Mouse (Mus musculus): Measurements from ENCODE around the gene Gatad2b. TPM values are rescaled to one million over a fixed set of nuclear protein-coding genes. Genes with fewer than 3 reads are reported as not detected.

Gatad2b gene
- total and polyA plus RNA-seq, 3 experiments: 20.1 to 72.5 (median 54.8) TPM

- peak; percentile 46 for DNase-seq
Observed at GRCm38 (mm10) chr3:90383690-90384089, 90.7 kb downstream of the Gatad2b start.

- no peak for DNase-seq
Observed at GRCm38 (mm10) chr3:90384851-90385375, 91.9 kb downstream of the Gatad2b start.

DNA sequence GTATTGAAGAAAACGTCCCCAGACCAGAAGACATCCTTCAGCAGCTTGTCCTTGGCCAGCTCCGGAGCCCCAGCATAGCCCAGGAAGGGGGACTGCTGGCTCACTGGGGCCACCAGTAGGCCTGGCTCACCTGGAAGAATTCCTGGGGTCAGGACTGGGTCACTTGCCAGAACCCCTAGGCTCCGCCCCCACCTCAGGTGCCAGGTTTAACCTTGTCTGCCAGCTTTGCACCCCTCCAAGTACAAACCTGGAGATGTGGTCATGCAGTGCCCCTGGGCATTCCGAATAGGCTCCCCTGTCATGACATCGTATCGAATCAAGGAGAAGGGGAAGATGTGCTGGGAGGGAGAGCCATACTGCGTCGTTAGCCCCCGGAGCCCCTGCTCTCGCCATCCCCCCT, 93.8 kb downstream of the Gatad2b start:
- DNase-seq: no peak

DNA sequence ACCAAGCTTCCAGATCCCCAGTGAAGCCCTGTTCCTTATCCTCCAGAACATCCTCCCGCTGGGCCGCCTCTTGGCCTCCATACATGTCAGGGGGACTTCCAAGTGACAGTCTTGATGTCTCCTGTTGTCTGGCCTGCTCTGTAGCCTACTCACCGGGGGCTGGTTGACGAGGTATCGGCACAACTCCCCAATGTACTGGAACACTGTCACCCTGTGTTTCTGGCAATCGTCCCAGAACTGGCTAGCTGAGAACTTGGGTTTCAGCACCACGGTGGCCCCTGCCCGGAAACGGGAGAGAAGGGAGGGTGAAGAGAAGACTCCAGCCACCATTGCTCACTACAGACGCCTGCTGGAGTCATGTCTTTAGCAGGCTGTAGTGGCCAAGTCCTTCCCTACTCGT, 94.5 kb downstream of the Gatad2b start:
- peak; percentile 80 for DNase-seq

- peak; percentile 55 for DNase-seq
Observed at GRCm38 (mm10) chr3:90388192-90388591, 95.2 kb downstream of the Gatad2b start.

GRCm38 (mm10) chr3:90388726-90389510, 95.9 kb downstream of the Gatad2b start:
- DNase-seq: peak; percentile 81

GRCm38 (mm10) chr3:90389511-90390490, 96.8 kb downstream of the Gatad2b start, which contains the start of gene Slc27a3:
Gene Slc27a3 (minus strand): TSS chr3:90389938.
- peak; percentile 91 for DNase-seq

DNA sequence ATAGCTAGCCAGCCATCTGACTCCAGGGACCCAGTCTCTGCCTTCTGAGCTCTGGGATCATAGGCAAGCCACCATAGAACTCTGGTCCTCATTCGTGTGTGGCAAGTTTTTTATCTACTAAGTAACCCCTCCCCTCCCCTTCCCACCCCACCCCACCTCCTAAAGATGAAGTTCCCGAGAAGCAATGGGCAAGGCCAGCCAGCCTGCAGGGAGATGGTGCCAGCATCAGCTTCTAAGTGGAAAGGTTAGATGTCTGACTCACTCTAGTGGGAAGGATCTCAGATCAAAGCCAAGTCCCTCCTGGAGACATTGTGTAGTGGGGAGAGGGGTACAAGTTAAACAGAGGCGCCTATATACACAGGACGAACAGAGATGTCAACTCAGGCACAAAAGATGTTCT, 98.0 kb downstream of the Gatad2b start:
- DNase-seq: peak; percentile 77

DNA sequence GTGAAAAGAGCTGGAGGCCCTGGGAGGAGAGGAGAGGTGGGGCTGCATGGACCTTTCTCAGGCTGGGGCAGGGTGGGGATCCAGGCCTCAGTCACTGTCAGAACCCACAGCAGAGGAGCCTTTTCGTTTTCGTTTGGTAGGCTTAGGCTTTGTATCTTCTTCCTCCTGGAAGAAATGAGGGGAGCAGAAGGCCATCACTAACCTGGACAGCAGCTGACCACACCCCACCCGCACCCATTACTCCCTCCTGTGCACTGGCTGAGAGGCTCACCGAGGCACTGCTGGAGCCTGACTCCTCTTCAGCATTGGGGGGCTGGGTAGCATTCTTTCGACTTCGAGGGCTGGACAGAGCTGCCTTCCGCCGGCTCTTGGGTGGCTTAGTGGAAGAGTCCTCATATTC, 99.0 kb downstream of the Gatad2b start:
- DNase-seq: no peak

DNA sequence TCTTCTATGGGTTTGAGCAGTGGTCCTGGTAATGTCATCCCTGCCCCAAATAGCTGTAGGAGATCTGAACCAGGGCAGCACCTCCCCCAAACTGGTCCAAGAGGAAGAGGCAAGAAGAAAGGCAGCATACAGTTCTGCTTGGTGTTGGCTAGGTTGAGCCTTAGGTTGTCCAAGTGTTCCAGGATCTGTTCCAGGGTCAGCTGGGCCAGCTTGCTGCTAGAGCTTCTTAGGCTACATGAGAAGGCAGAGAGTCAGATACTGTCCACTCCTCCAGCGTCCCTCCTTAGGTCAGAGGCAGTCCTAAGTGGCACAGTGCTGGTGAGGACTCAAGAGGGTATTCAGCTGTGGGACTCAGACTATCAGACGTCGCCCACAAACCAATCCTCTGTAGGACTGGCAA, 99.7 kb downstream of the Gatad2b start:
- no peak for DNase-seq

GRCm38 (mm10) chr3:90395629-90396028, 102.7 kb downstream of the Gatad2b start:
- DNase-seq: no peak

DNA sequence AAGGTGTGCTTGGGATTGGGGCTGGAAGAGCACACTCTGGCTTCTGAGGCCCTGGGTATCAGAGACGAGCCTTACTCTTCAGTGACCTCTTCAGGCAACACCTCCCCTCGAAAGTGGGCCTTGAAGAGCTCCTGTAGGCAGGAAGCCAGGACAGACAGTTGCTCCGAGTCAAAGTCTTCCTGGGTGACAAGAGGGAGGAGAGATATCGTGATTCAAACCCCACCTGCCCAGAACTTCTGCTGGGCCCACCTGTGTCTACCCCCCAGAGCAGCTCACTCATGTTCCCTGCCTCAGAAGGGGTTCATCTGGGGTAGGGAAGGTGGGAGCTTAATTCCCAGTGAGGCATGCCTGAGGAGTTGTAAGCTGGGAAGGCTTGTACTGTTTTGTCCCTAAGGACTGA, 108.0 kb downstream of the Gatad2b start:
- peak; percentile 47 for DNase-seq

DNA sequence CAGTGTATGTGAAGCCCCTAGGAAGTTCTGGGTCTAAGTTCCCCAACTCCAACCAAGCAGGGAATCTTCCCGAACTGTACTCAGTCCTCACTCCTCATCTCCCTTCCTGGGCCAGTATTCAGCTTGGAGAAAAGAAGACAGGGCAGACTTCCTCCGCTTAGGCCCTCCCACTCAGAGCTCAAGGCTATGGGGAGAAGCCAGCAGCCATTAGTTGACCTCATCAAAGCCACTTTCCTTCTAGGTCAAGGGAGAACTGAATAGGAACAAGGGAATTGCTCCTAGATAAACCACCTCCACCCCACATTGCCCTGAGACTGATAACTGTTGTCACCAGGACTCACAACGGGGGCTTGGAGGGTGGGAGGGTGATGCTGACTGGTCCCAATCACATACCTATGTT, 111.1 kb downstream of the Gatad2b start:
- peak; percentile 86 for DNase-seq

- no peak for DNase-seq
Observed at GRCm38 (mm10) chr3:90404609-90405008, 111.6 kb downstream of the Gatad2b start.

- DNase-seq: peak; percentile 52
Observed at GRCm38 (mm10) chr3:90406414-90406813, 113.4 kb downstream of the Gatad2b start.

DNA sequence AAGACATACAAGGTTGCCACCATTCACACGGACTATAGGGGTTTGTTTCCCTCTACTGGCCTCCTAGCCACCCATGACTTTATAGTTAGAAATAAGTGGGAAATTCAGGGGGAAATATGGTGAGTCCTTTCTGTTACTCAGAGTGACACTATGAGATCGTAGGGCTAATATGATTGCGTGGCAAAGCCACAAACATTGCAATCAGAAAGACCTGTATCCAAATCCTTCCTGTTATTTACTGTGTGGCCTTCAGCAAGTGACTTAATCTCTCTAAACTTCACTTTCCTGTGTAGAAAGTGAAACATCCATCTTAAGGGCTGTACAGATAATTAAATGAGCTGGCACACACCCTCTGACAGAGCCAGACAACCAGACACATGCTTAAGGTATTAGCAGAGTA, 115.7 kb downstream of the Gatad2b start:
- DNase-seq: no peak

DNA sequence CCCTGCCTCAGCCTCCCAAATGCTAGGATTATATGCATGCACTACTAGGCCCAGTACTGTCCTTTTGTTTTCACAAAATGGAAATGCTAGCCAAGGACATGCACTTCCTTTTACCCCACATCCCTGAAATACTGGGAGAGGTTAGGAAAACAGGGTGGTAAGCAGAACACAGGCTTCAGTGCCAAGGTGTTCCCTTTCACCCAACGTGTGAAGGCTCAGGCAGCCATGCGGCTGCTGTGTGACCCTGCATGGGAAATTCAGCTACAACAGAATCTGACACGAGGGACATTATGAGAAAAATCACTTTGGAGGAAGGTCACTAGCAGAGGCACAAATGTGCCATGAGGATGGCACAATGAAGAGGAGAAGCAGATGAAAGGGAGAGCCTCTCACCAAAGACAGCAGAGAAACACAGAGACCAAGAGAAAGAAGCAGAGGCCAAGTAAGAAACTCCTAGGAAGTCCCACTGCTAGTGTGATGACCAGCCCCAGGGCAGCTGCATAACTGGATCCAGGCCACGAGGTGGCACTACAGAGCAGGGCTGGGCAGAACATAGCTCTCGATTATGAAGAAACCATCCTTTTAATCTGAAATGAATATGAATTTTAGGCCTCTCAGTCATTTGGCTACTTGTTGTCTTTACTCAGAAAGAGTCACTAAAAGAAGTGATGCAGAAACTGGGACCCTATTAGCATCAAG, 119.5 kb downstream of the Gatad2b start:
- DNase-seq: peak; percentile 87

GRCm38 (mm10) chr3:90413011-90413396, 120.0 kb downstream of the Gatad2b start:
- DNase-seq: no peak
